Mouse (Mus musculus) CD4-positive helper T cell, adult 2 months (primary cell): ENCODE measurements around the gene Gm11555.
"Not testable (repeated sequence)": the region's sequence is repeated elsewhere in the genome, so short reads cannot be mapped to it uniquely, and the experiment has no call there.

ENCODE experiments used
- DNase-seq: peaks from one replicate; pipeline ENCODE4 v3.0.0-alpha.2; 2012; ENCODE audit warnings: low read depth, missing footprints, low spot score

The Gm11555 gene

DNA sequence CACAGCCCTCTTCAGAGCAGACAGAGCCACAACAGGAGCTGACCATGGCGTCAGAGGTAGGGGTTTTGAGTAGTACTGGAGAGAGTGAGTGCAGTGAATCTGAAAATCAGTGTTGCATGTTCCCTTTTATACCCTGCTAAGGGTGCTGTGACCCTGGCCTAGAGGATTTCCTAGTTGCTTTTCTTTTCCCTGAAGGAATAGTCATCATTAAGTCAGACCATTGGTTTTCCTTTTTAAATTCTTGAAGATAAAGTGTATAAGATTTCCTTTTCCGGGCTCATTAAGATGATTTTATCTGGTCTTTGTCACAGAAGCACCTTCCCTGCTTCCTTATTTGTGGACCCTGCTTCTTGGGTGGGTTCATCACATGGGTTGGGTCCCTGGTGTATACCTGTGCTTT lies at the start of gene Gm11555:
Gm11555 (minus strand) TSS at position 101 of the 400 bp plus-strand sequence.
- no peak for DNase-seq

DNA sequence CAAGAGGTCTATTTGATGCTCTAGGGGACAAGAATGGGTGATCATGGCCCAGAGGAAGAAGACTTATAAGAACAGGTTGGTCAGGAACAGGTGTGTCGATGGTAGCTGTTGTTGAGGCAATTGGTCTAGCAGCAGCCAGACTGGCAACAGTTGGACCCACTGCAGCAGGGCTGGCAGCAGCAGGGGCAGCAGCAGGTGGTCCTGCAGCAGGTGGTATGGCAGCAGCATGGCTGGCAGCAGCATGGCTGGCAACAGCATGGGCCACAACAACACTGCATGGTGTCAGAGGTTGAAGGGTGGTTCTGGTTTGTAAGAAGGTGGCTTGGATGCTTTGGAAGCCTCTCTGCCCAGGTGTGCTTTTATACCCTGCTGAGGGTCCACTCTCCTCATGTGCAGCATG lies 40.4 kb upstream of the Gm11555 start, which contains the start of gene Gm14190:
Gm14190 (minus strand) TSS at position 278 of the 400 bp plus-strand sequence.
- DNase-seq: no peak

DNA sequence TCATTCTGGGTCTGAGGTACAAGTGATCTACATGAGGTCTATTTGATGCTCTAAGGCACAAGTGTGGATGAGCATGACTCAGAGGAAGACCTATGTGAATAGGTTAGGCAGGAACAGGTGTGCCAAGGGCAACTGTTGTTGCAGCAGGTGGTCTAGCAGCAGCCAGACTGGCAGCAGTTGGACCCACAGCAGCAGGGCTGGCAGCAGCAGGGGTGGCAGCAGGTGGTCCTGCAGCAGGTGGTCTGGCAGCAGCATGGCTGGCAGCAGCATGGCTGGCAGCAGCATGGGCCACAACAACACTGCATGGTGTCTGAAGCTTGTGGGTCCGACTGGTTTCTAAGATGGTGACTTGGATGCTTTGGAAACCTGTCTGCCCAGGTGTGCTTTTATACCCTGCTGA lies 35.2 kb upstream of the Gm11555 start:
- DNase-seq: not testable (repeated sequence)

DNA sequence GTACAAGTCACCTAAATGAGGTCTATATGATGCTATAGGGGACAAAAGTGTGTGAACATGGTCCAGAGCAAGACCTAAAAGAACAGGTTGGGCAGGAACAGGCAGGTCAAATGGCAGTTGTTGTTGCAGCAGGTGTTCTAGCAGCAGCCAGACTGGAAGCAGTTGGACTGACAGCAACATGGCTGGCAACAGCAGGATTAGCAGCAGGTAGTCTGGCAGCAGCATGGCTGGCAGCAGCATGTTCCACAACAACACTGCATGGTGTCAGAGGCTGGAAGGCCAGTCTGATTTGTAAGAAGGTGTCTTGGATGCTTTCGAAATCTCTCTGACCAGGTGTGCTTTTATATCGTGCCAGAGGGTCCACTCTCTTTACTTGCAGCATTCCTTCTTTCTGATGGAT lies 33.4 kb upstream of the Gm11555 start:
- DNase-seq: no peak

DNA sequence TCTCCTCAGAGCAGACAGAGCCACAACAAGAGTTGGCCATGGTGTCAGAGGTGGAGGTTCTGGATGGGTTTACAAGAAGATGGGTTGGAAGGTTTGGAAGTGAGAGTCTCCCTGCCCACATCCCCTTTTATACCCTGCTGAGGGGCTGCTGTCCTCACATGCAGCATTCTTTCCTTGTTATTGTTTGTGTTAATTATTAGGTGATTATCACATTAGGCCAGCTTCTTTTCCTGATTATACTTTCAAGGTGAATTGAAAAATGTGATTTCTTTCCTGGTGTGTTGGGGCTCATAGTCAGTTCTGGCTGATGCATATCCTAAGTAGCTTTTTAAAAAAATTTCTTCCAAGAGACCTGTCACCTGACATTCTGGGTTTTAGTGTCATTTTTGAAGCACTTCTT lies 15.8 kb upstream of the Gm11555 start, which contains the start of gene Krtap4-6:
Krtap4-6 (minus strand) TSS at position 101 of the 400 bp plus-strand sequence.
- DNase-seq: no peak

DNA sequence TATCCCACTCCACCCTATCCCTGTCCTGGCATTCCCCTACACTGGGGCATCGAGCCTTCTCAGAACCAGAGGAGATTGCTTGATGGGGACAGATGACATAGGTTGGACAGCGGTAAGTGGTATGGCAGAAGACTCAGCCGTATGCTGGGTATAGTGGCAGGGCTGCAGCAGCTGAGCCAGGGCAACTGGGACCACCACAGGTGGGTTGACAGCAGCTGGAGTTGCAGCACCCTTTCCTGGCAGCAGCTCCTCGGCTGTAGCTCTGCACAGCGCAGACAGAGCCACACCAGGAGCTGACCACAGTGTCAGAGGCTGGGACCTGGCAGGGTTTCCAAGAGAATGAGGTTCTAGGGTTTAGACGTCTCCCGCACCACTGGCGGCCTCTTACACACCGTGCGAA lies 12.8 kb upstream of the Gm11555 start:
- no peak for DNase-seq

DNA sequence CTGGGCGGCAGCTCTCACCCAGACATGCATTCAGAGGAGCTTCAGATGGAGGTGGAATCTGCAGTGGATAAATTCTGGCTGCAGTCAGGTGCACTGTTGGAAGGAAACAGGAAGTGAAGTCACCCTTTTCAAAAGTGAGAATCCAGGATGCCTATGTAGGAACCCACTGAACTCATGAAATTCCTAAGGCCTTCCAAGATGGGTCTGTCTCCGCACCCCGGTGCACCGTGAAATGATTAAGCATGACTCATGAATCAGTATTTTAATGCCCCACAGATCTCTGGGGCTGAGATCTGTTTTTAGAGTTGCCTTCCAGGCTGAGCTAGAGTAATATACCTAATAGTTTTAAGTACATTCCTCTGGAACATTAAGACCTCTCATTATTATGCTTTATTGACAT lies 9.2 kb upstream of the Gm11555 start:
- DNase-seq: no peak

DNA sequence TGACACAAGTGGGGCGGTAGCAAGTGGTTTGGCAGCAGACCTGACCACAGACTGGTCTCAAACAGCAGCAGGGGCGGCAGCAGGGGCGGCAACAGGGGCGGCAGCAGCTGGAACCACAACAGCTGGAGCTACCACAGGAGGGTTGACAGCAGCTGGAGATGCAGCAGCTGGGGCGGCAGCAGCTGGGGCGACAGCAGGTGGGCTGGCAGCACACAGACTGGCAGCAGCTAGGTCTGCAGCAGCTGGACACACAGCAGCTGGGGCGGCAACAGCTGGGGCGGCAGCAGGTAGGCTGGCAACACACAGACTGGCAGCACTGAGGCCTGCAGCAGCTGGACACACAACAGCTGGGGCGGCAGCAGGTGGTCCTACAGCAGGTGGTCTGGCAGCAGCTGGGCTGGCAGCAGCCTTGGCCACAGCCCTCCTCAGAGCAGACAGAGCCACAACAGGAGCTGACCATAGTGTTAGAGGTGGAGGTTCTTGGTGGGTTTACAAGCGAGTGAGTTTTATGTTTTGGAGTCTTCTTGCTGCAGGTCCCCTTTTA lies 8.5 kb upstream of the Gm11555 start, which contains the start of gene Gm11563:
Gm11563 (minus strand) TSS at position 494 of the 544 bp plus-strand sequence.
- not testable (repeated sequence) for DNase-seq

DNA sequence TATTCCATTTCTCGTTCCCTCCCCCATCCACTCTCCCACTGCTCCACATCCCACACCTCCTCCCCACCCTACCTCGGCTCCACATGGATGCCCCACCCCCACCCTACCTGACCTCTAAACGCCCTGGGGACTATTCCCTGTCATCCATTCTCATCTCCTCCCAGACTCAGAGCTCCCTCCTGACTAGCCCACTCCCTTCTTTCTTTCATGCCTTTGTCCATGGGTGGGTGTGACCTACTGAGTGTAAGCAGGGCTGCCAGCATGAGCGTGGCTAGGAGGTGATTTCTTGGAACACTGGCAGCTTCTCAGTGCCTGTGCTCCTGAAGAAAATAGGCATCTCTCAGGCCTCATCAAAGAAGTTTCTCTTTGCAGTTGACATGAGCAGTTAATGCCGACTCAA lies 7.0 kb upstream of the Gm11555 start:
- DNase-seq: no peak

DNA sequence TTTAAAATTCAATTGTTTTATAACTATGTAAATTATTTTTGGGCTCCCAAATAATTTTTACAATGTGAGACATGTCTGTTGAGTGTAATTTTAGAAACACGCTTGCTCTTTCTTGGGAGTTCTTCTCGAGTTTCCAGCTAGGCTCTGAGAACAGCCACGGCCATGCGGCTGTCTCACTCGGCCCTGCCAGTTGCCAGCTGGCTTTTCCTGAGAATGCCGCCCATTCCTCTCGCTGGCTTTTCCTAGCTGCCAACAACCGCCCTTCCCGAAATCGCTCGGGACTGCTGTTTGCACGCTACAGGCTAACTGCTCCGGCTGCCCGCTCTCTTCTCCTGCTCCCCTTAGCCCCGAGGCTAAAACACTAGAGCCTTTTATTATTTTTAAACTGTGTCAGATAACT lies 3.6 kb downstream of the Gm11555 start:
- DNase-seq: no peak

DNA sequence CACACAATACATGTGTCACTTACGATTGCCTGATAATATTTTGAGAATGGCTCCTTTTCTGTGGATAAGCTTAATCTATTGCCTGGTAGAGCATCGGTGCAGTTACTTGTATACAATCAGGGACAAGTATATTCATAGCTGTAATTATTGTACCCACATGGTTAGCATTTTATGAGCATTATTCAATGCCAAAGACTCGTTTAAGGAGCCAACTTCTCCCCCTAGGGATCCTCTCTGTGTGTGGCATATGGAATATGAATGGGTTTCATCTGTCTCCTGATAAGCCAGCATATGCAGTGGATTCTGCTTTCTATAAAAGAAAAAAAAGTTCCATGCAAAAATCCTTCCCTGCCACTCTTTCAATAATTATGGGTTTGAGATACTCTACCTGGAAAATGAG lies 5.7 kb downstream of the Gm11555 start:
- no peak for DNase-seq

DNA sequence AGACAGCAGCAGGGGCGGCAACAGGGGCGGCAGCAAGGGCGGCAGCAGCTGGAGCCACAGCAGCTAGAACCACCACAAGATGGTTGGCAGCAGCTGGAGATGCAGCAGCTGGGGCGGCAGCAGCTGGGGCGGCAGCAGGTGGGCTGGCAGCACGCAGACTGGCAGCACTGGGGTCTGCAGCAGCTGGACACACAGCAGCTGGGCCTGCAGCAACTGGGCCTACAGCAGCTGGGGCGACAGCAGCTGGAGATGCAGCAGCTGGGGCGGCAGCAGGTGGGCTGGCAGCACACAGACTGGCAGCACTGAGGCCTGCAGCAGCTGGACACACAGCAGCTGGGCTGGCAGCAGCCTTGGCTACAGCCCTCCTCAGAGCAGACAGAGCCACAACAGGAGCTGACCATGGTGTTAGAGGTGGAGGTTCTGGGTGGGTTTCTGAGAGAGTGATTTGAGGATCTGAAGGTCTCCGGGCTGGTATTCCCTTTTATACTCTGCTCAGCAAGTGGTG lies 6.3 kb downstream of the Gm11555 start, which contains the start of gene Krtap4-7:
Krtap4-7 (minus strand) TSS at position 455 of the 505 bp plus-strand sequence.
- DNase-seq: not testable (repeated sequence)

DNA sequence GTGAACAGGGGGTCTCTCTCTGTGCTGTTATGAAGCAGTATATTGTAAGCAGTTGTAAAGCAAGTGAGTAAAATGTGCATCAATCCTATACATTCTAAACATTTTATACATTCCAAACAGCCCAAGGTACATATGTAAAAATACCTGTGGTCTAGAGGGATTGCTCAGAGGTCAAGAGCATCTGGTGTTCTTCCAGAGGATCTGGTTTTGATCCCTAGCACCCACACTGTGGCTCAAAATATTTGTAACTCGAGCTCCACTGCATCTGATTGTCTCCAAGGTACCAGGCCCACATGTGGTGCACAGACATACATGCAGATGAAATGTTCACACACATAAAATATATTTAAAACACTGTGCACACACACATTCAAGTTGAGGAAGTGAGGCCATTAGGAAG lies 9.1 kb downstream of the Gm11555 start:
- DNase-seq: no peak

DNA sequence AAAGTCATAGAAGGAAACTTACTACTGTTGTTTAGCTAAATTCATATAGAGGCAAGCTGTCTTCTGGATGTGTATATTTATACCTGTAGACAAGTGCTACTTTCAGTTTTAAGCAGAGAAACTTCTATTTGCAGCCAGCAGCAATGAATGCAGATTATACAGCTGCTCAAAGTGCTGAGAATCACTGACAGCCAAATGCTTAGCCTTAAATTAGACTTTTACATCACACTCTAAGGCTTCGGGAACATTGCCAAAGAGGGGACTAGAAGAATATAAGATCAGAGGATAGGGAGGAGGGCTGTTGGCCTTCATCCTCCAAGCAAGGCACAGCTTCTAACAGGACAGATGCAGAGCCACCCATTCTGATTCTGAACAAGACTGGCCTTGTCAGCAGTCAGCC lies 12.9 kb downstream of the Gm11555 start:
- no peak for DNase-seq

DNA sequence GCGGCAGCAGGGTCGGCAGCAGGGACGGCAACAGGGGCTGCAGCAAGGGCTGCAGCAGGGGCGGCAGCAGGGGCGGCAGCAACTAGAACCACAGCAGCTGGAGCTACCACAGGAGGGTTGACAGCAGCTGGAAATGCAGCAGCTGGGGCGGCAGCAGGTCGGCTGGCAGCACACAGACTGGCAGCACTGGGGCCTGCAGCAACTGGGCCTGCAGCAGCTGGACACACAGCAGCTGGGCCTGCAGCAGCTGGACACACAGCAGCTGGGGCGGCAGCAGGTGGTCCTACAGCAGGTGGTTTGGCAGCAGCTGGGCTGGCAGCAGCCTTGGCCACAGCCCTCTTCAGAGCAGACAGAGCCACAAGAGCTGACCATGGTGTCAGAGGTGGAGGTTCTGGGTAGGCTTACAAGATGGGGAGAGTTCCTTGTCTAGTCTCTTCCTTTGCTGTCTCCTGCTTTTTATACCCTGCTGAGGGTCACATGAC lies 15.3 kb downstream of the Gm11555 start, which contains the start of gene Krtap4-2:
Krtap4-2 (minus strand) TSS at position 432 of the 482 bp plus-strand sequence.
- DNase-seq: no peak

DNA sequence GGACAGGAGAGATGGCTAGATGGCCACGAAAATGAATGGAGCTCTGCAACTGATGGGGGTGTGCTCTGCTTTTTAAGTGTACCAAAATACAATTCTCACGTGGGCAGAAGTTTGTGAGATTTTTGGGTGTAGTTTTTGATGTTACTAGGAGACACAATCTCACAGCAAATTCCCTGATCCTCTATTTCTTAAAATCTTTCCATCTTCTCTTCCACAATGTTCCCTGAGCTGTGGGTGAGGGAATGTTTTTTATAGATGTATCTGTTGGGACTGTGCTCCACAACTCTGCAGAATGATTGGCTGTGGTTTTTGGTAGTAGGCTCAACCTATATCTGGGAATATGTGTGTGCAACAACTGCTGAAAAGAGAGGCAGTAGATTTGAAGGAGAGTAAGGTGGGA lies 16.7 kb downstream of the Gm11555 start:
- no peak for DNase-seq

DNA sequence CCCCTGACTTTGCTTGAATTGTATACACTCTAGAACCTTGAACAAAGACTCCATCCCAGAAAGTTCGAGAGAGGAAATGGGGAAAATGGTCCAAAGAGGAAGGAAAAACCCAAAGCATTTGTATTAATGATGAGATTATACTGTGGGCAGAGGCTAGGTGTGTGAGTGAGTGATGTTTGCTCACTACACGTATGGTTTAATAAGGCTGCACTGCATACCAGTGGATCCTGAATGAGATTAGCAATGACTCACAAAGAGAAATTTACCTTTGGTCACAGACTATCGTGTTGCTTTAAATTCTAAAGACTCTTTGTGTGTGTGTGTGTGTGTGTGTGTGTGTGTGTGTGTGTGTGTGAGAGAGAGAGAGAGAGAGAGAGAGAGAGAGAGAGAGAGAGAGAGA lies 19.1 kb downstream of the Gm11555 start:
- no peak for DNase-seq

DNA sequence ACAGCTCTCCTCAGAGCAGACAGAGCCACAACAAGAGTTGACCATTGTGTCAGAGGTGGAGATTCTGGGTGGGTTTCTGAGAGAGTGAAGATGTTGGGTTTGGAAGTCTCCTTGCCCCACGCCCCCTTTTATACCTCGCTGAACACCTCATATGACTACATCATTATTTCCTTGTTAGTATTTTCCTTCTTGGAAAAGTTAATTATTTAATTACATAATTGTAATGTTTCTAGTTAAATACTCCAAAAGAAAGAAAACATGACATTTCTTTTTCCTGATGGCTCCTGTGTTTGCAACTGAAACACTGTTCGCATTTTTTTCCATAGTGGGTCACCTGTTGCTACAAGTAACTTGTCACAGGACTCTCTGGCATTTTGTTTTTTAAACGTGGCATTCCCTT lies 21.9 kb downstream of the Gm11555 start, which contains the start of gene Krtap4-1:
Krtap4-1 (minus strand) TSS at position 101 of the 400 bp plus-strand sequence.
- DNase-seq: no peak

DNA sequence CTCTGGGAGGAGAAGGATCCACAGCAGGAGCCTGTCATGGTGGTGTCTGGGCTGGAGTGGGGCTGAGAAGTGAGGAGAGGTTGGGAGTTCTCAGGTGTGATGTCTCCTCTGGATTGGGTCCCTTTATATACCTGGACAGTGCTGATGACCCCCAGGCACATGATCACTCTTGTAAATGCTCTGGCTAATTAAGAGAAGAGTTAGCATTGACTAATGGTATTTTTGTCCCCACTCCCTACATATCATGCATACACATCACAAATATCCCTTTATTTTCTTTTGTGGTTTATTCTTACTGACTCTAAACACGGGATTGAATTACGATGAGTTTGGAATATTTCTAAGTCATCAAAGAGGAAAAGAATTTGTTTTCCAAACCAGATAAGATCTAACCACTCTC lies 29.7 kb downstream of the Gm11555 start, which contains the start of gene Gm11562:
Gm11562 (minus strand) TSS at position 101 of the 400 bp plus-strand sequence.
- DNase-seq: no peak

DNA sequence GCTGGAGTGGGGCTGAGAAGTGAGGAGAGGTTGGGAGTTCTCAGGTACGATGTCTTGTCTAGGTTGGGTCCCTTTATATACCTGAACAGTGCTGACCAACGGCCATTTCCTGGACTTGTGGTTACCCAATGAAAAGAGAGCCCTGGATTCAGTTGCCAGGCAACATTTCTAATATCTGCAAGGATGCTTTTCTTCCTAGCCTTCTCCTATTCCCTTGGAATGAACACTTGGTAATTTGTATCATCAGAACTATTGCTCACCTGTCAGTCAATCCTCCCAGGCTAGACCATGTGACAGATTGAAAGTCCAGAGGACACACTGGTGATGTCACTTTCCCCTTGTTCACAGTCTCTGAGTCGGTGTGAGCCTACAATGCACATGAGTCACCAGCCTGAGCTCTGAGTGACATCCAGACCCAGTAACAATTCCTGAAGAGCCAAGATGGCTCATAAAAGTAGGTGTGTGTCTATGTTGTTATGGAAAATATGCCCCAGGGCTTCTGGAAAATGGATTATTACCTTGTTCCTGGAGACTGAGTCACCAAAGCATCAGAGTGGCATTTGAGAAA lies 35.2 kb downstream of the Gm11555 start, which contains the start of gene Krtap2-4:
Krtap2-4 (minus strand) TSS at position 51 of the 568 bp plus-strand sequence.
- no peak for DNase-seq

DNA sequence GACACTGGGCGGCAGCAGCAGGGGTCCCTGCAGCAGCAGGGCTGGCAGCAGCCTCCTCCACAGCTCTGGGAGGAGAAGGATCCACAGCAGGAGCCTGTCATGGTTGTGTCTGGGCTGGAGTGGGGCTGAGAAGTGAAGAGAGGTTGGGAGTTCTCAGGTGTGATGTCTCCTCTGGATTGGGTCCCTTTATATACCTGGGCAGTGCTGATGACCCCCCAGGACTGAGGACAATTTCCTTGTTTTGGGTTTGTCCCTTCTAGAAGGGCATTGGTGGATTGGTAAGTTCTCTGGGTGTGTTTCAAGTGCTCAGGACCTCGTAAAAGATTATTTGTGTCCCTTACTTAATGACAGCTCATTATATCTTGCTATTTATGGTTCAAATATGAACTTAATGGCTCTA lies 39.9 kb downstream of the Gm11555 start, which contains the start of gene Gm11937:
Gm11937 (minus strand) TSS at position 101 of the 400 bp plus-strand sequence.
- not testable (repeated sequence) for DNase-seq

DNA sequence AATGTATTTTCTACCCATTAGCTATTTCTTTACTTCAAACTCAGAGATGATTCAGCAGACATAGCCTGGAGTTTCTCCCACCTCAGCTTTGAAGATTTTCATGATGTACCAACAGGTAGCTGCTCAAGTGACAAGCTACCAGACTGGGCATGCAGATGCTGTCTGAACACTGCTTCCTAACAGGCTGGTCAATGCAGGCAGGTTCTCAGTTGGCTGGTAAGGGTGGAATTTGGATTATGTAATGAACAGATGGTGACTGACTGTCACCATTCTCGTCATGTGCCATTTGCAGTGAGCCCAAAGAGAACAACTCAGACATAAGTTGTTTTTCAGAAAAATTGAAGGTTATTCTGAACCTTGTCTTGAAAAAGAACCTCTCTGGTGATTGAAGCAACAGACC lies 40.9 kb downstream of the Gm11555 start:
- no peak for DNase-seq
